Mouse (Mus musculus) gastrocnemius, adult 2 months (tissue): ENCODE data around the gene Zwint. TPM values are rescaled to one million over a fixed set of nuclear protein-coding genes. Genes with fewer than 3 reads are reported as not detected.

Experiments used
- DNase-seq: peaks from one replicate; pipeline ENCODE4 v3.0.0; 2022
- H3K27ac ChIP-seq: fragments of 200-600 bp; 2 replicates; pipeline ENCODE4 v1.8.1; 2022; ENCODE audit warnings: mild to moderate bottlenecking
- H3K4me3 ChIP-seq: fragments of 200-600 bp; 2 replicates; pipeline ENCODE4 v1.8.1; 2022; ENCODE audit warnings: mild to moderate bottlenecking, moderate library complexity
- CTCF ChIP-seq: fragments of 200-600 bp; IDR thresholded peaks from 2 replicates; pipeline ENCODE4 v1.8.1; 2022; ENCODE audit warnings: antibody characterized with exemption, mild to moderate bottlenecking, moderate library complexity
- intact Hi-C: fragments of 180-260 bp; cut with DNase I; formaldehyde crosslinking; loops from one replicate; pipeline ENCODE4 v1.15.1; 2025
- total RNA-seq, 2 experiments: library from RNA; stranded (reverse); gene quantifications; 2 replicates each; pipeline ENCODE4 v1.2.3; 2021

The Zwint gene
- total RNA-seq, 2 experiments from 2014 or later = 32.4 to 35.5 TPM

- Histone ChIP-seq H3K4me3 (no peak overlapping the region), H3K27ac (no peak overlapping the region)
- no peak for TF ChIP-seq CTCF
- DNase-seq = no peak
- intact Hi-C loops = no loop called here
These were observed 21.3 kb downstream of the Zwint start for GRCm38 (mm10) chr10:72675971-72676370.

GRCm38 (mm10) chr10:72676550-72676949, 21.9 kb downstream of the Zwint start:
- intact Hi-C loops = no loop called here
- no peak for TF ChIP-seq CTCF
- no peak for DNase-seq
- no peak overlapping the region for H3K4me3 ChIP-seq
- H3K27ac ChIP-seq = no peak overlapping the region

- Histone ChIP-seq H3K27ac (no peak overlapping the region), H3K4me3 (no peak overlapping the region)
- intact Hi-C loops = no loop called here
- no peak for TF ChIP-seq CTCF
- DNase-seq = peak; percentile 17
These were observed 24.4 kb downstream of the Zwint start for GRCm38 (mm10) chr10:72679086-72679485.

GRCm38 (mm10) chr10:72701092-72701491, 46.4 kb downstream of the Zwint start:
- Histone ChIP-seq H3K27ac (no peak overlapping the region), H3K4me3 (no peak overlapping the region)
- intact Hi-C loops = no loop called here
- TF ChIP-seq CTCF = no peak
- no peak for DNase-seq

GRCm38 (mm10) chr10:72713754-72714153, 59.1 kb downstream of the Zwint start:
- Histone ChIP-seq H3K4me3 (no peak overlapping the region), H3K27ac (no peak overlapping the region)
- no peak for DNase-seq
- intact Hi-C loops = no loop called here
- no peak for TF ChIP-seq CTCF
